Comparison of ENCODE assay signal across 9 mouse cellular contexts in genomic region chr19:46899306-46899705, GRCm38 (mm10).
DNase-seq lines count a peak whose midpoint lies in the region; ATAC-seq and TF ChIP-seq lines count a peak whose summit lies in the region.
"Had no signal": no experiment of that assay in that cellular context is flagged by ENCODE, and none has a peak within 500 bp of the region (broad histone marks: within the 10 kb centered on the region; RNA-seq: fewer than 3 reads in every experiment).

No protein-coding gene starts in this region.

- H3K9me3 ChIP-seq in liver, embryonic 12.5 days (replicated peaks) = peaks cover 4% of the 10 kb centered on the region
- H3K9me3 ChIP-seq in liver, embryonic 11.5 days (ENCODE audit: control insufficient read depth, low read length) = peaks cover 5% of the 10 kb centered on the region; the same call in 1 of the 2 replicates
- H3K9me3 ChIP-seq in heart, postnatal 0 days (replicated peaks; ENCODE audit: control insufficient read depth, low read length) = peaks cover 5% of the 10 kb centered on the region
- H3K9me3 ChIP-seq in intestine, embryonic 15.5 days = no peaks in the 10 kb centered on the region

- H3K4me1 ChIP-seq in liver, embryonic 12.5 days = peaks cover 51% of the 10 kb centered on the region
- H3K4me1 ChIP-seq in liver, embryonic 11.5 days (replicated peaks; ENCODE audit: control insufficient read depth, insufficient read depth, low read length) = peaks cover 17% of the 10 kb centered on the region
- peaks cover 9% of the 10 kb centered on the region for H3K4me1 ChIP-seq in heart, postnatal 0 days (ENCODE audit: control insufficient read depth, insufficient read depth)
- H3K4me1 ChIP-seq in intestine, embryonic 15.5 days (replicated peaks) = no peaks in the 10 kb centered on the region

- no peak overlapping the region for H3K4me3 ChIP-seq in liver, embryonic 12.5 days
- H3K4me3 ChIP-seq in liver, embryonic 11.5 days (ENCODE audit: low read depth, low read length) = no peak overlapping the region
- H3K4me3 ChIP-seq in heart, postnatal 0 days (ENCODE audit: low read depth, low read length) = no peak overlapping the region
- no peak overlapping the region for H3K4me3 ChIP-seq in intestine, embryonic 15.5 days (replicated peaks)

- TF ChIP-seq CTCF in heart, postnatal 0 days (IDR thresholded peaks at IDR 0.05; ENCODE audit: low read depth) = no peak

- peak overlapping the region; percentile 26; the same call in 1 of the 2 replicates for H3K27ac ChIP-seq in liver, embryonic 12.5 days
- H3K27ac ChIP-seq in liver, embryonic 11.5 days (ENCODE audit: low read depth, low read length) = no peak overlapping the region
- H3K27ac ChIP-seq in heart, postnatal 0 days (ENCODE audit: low read depth) = peak overlapping the region; percentile 63
- H3K27ac ChIP-seq in intestine, embryonic 15.5 days = no peak overlapping the region

- no peak overlapping the region for H3K4me2 ChIP-seq in liver, embryonic 12.5 days
- no peak overlapping the region for H3K4me2 ChIP-seq in liver, embryonic 11.5 days
- no peak overlapping the region for H3K4me2 ChIP-seq in heart, postnatal 0 days (ENCODE audit: low read depth, low read length)
- no peak overlapping the region for H3K4me2 ChIP-seq in intestine, embryonic 15.5 days (replicated peaks)

- no peaks in the 10 kb centered on the region for H3K27me3 ChIP-seq in liver, embryonic 12.5 days (replicated peaks)
- H3K27me3 ChIP-seq in liver, embryonic 11.5 days (replicated peaks; ENCODE audit: control insufficient read depth, insufficient read depth, low read length) = no peaks in the 10 kb centered on the region
- H3K27me3 ChIP-seq in heart, postnatal 0 days (ENCODE audit: control insufficient read depth, insufficient read depth, low read length) = no peaks in the 10 kb centered on the region
- no peaks in the 10 kb centered on the region for H3K27me3 ChIP-seq in intestine, embryonic 15.5 days (replicated peaks)

- TF ChIP-seq EP300 in heart, postnatal 0 days (IDR thresholded peaks at IDR 0.05; ENCODE audit: low read depth) = no peak

- peaks cover 57% of the 10 kb centered on the region for H3K36me3 ChIP-seq in liver, embryonic 12.5 days
- peaks cover 19% of the 10 kb centered on the region for H3K36me3 ChIP-seq in liver, embryonic 11.5 days (ENCODE audit: control insufficient read depth, insufficient read depth, low read length)
- peaks cover 40% of the 10 kb centered on the region for H3K36me3 ChIP-seq in heart, postnatal 0 days (replicated peaks; ENCODE audit: control insufficient read depth, insufficient read depth, low read length)
- peaks cover 13% of the 10 kb centered on the region for H3K36me3 ChIP-seq in intestine, embryonic 15.5 days

- H3K9ac ChIP-seq in liver, embryonic 12.5 days = no peak overlapping the region
- H3K9ac ChIP-seq in liver, embryonic 11.5 days (ENCODE audit: low read depth, low read length) = no peak overlapping the region
- 0 out of 2 replicates have a peak overlapping the region, but pooled peaks have one; percentile 4 for H3K9ac ChIP-seq in heart, postnatal 0 days (replicated peaks; ENCODE audit: low read depth, low read length)
- no peak overlapping the region for H3K9ac ChIP-seq in intestine, embryonic 15.5 days

- no peak for ATAC-seq in liver, embryonic 12.5 days
- ATAC-seq in liver, embryonic 11.5 days (replicated peaks; ENCODE audit: low FRiP score) = no peak
- peak; percentile 60 for ATAC-seq in heart, postnatal 0 days (ENCODE audit: insufficient read depth, low read depth)
- no peak for ATAC-seq in intestine, embryonic 15.5 days
- ATAC-seq: activated CD4-positive, CD25-positive, alpha-beta regulatory T cell, adult 4 months had no signal

- DNase-seq in adrenal gland, adult 2 months = peak; percentile 79
- DNase-seq in adrenal gland, postnatal 25 days = no peak
- no peak for DNase-seq in liver, embryonic 11.5 days (ENCODE audit: low spot score)
- DNase-seq in heart, postnatal 0 days (ENCODE audit: low spot score) = peak; percentile 37
- DNase-seq in monocyte, adult 2 months (ENCODE audit: low read depth in 1 of 2, low spot score in 2 of 2) = peak; percentile 33
- no peak for DNase-seq in layer of hippocampus, postnatal 36 days

- 45% methylated on average over 5 of the region's 5 CpGs for WGBS in liver, embryonic 12.5 days (ENCODE audit: insufficient replicate concordance)
- 55% methylated on average over 5 of the region's 5 CpGs for WGBS in liver, embryonic 11.5 days
- 19% methylated on average over 5 of the region's 5 CpGs for WGBS in heart, postnatal 0 days
- WGBS in intestine, embryonic 15.5 days = 63% methylated on average over 5 of the region's 5 CpGs

Comparison
In these comparisons a context has a peak if more than half of its experiments do, and no peak if none do; other contexts are left out.
1. DNase-seq: peak in adrenal gland, adult 2 months (single experiment), heart, postnatal 0 days (single experiment) and monocyte, adult 2 months (2 of 2); none in adrenal gland, postnatal 25 days (single experiment), liver, embryonic 11.5 days (single experiment) and layer of hippocampus, postnatal 36 days (0 of 2).
2. H3K27ac ChIP-seq: peak in liver, embryonic 12.5 days (single experiment) and heart, postnatal 0 days (single experiment); none in liver, embryonic 11.5 days (single experiment) and intestine, embryonic 15.5 days (single experiment).